In the genomic region with DNA sequence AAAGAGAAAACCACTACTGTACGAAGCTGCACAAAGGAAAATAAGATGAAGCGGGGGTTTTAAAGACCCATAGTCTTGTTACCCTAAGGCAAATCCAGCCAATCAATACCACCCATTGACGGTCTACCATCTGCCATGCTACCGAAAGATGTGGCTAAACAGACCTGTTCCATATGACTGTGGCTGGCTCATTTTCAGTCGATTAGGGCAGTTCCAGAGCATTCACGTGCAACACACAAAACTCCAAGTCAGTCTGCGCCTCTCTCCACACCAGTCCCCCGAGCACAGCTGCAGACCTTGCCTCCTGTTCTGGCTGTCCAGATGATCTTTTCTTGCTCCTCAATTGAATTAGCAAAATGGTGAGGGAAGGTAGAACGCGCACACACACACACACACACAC, we compare ENCODE assay signal across 16 mouse cellular contexts. TPM values are rescaled to one million over a fixed set of nuclear protein-coding genes. Genes with fewer than 3 reads are reported as not detected.
DNase-seq lines count a peak whose midpoint lies in the region; ATAC-seq lines count a peak whose summit lies in the region.
"Had no signal": no experiment of that assay in that cellular context is flagged by ENCODE, and none has a peak within 500 bp of the region (broad histone marks: within the 10 kb centered on the region; RNA-seq: fewer than 3 reads in every experiment).

No protein-coding gene starts in this region.

- no peak overlapping the region for H3K4me3 ChIP-seq in forebrain, embryonic 16.5 days (replicated peaks; ENCODE audit: low read length)
- H3K4me3 ChIP-seq in midbrain, embryonic 12.5 days, result no peak overlapping the region
- H3K4me3 ChIP-seq: stomach, embryonic 15.5 days had no signal

- peak overlapping the region; percentile 21; the same call in 1 of the 2 replicates for H3K4me2 ChIP-seq in forebrain, embryonic 16.5 days (ENCODE audit: low read length)
- 0 out of 2 replicates have a peak overlapping the region, but pooled peaks have one; percentile 18 for H3K4me2 ChIP-seq in midbrain, embryonic 12.5 days (replicated peaks)
- H3K4me2 ChIP-seq: stomach, embryonic 15.5 days had no signal

- peaks cover 20% of the 10 kb centered on the region for H3K4me1 ChIP-seq in forebrain, embryonic 16.5 days (replicated peaks; ENCODE audit: control insufficient read depth, insufficient read depth, low read length)
- peaks cover 14% of the 10 kb centered on the region for H3K4me1 ChIP-seq in midbrain, embryonic 12.5 days
- H3K4me1 ChIP-seq: stomach, embryonic 15.5 days had no signal

- H3K9ac ChIP-seq in forebrain, embryonic 16.5 days (replicated peaks; ENCODE audit: low read depth, low read length), result no peak overlapping the region
- no peak overlapping the region for H3K9ac ChIP-seq in midbrain, embryonic 12.5 days (replicated peaks)
- H3K9ac ChIP-seq: stomach, embryonic 15.5 days had no signal

- H3K27ac ChIP-seq in forebrain, embryonic 16.5 days (ENCODE audit: low read length), result peak overlapping the region; percentile 14; the same call in 1 of the 2 replicates
- H3K27ac ChIP-seq in midbrain, embryonic 12.5 days (replicated peaks), result peak overlapping the region; percentile 49; the same call in 1 of the 2 replicates
- H3K27ac ChIP-seq: stomach, embryonic 15.5 days had no signal

- ATAC-seq in forebrain, embryonic 16.5 days, result peak; percentile 45
- peak; percentile 55 for ATAC-seq in midbrain, embryonic 12.5 days (ENCODE audit: low FRiP score, low read depth)
- no peak for ATAC-seq in megakaryocyte progenitor cell, adult 5-6 weeks (replicated peaks; ENCODE audit: poor library complexity)

- DNase-seq in cerebellum, postnatal 10 days, result peak; percentile 44 to 61
- no peak for DNase-seq in cerebellum, postnatal 36 days
- peak; percentile 63 for DNase-seq in retina, embryonic 14.5 days (ENCODE audit: low spot score)
- DNase-seq in gastrocnemius, adult 8-10 months (ENCODE audit: low spot score in 2 of 2), result no peak
- no peak for DNase-seq in adrenal gland, adult 8-10 months
- DNase-seq: heart, adult 11 months; heart, postnatal 14 days; kidney, adult 8-10 months; lung, adult 18-20 months; right cerebral cortex, postnatal 4 days had no signal

- WGBS in forebrain, embryonic 16.5 days, result 33% methylated on average over 10 of the region's 10 CpGs
- WGBS in midbrain, embryonic 12.5 days, result 47% methylated on average over 10 of the region's 10 CpGs

- no peaks in the 10 kb centered on the region for H3K27me3 ChIP-seq in forebrain, embryonic 16.5 days (replicated peaks; ENCODE audit: control insufficient read depth, insufficient read depth, low read length)
- H3K27me3 ChIP-seq in midbrain, embryonic 12.5 days, result peaks cover 13% of the 10 kb centered on the region
- H3K27me3 ChIP-seq: stomach, embryonic 15.5 days had no signal

- H3K9me3 ChIP-seq in forebrain, embryonic 16.5 days (ENCODE audit: control insufficient read depth, low read length), result no peaks in the 10 kb centered on the region
- H3K9me3 ChIP-seq in midbrain, embryonic 12.5 days, result no peaks in the 10 kb centered on the region
- H3K9me3 ChIP-seq: stomach, embryonic 15.5 days had no signal

- no peaks in the 10 kb centered on the region for H3K36me3 ChIP-seq in forebrain, embryonic 16.5 days (ENCODE audit: control insufficient read depth, insufficient read depth)
- no peaks in the 10 kb centered on the region for H3K36me3 ChIP-seq in midbrain, embryonic 12.5 days
- H3K36me3 ChIP-seq: stomach, embryonic 15.5 days had no signal

RNA-seq across cellular contexts. Expression of gene Elavl4, which starts 59.2 kb away (rescaled TPM):
- 254 and 259 TPM in 2 replicates for polyA plus RNA-seq in forebrain, embryonic 16.5 days (2015; fragmentation: Nextera tagmentation; extraction: Ambion mirVana)
- polyA plus RNA-seq in midbrain, embryonic 12.5 days (2016; fragmentation: Nextera tagmentation; extraction: Ambion mirVana), result 218 and 248 TPM in 2 replicates
- total RNA-seq in megakaryocyte progenitor cell, adult 5-6 weeks (2015), result 1.3 TPM in 1 of 2 replicates, not detected in the other
- not detected in 2 replicates for total RNA-seq in megakaryocyte progenitor cell, adult 5-6 weeks (2017)
- total RNA-seq in gastrocnemius, adult 8-10 months (2022), result not detected
- total RNA-seq in adrenal gland, adult 8-10 months (2022), result 1 to 10 TPM; 2.6 to 8.5 (median 7.1) TPM
- total RNA-seq: common myeloid progenitor, adult 5-6 weeks; megakaryocyte, adult 5-6 weeks had no signal

Comparison
In these comparisons a context has a peak if more than half of its experiments do, and no peak if none do; other contexts are left out.
1. DNase-seq: peak in cerebellum, postnatal 10 days (2 of 2) and retina, embryonic 14.5 days (single experiment); none in cerebellum, postnatal 36 days (0 of 2), gastrocnemius, adult 8-10 months (0 of 2) and adrenal gland, adult 8-10 months (single experiment).